Mouse (Mus musculus) G1E-ER4 (cell line): Measurements from ENCODE around the gene Asb18. TPM values are rescaled to one million over a fixed set of nuclear protein-coding genes. Genes with fewer than 3 reads are reported as not detected.

ENCODE experiments used
- GATA1 ChIP-seq: IDR thresholded peaks from one replicate; pipeline ENCODE4 v1.8.0; 2012; ENCODE audit warnings: low read length, inconsistent platforms
- polyA plus RNA-seq: library from polyadenylated mRNA; stranded (reverse); fragments of >175 nt; gene quantifications from 2 replicates; pipeline ENCODE4 v1.2.3, GENCODE M21; 2012

Gene Asb18
- polyA plus RNA-seq, 1 experiment: not detected

DNA sequence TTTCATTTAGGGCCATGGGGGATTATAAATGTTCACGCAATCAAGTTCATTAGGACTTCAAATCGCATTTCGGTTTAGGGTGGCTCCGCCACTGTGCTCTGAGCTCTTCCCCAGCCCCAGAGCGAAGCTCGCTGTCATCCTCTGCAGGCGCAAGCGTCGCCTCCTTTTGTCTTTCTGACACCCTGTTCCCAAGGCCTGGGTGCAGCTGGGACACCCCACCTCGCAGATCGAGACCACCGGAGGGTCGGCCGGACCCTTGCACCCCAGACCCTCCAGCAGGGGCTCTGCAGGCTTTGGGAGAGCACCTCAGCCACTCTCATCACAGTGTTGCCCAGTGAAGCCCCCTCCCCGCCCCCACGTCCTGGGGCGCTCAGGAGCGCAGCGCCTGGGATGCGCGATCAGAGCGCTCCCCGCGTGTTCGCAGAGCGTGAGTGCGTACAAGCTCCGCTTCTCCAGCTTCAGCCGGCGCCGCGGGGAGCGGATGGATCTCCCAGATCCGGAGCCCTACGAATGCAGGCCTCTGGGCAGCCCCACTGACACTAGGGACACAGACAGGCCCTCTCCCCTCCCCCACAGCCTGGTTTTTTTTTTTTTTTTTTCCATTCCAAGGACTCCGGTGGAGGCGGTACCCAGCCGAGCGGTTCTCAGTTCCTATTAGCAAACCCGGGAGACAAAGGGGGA lies 72.6 kb downstream of the Asb18 start:
- no peak for TF ChIP-seq GATA1

DNA sequence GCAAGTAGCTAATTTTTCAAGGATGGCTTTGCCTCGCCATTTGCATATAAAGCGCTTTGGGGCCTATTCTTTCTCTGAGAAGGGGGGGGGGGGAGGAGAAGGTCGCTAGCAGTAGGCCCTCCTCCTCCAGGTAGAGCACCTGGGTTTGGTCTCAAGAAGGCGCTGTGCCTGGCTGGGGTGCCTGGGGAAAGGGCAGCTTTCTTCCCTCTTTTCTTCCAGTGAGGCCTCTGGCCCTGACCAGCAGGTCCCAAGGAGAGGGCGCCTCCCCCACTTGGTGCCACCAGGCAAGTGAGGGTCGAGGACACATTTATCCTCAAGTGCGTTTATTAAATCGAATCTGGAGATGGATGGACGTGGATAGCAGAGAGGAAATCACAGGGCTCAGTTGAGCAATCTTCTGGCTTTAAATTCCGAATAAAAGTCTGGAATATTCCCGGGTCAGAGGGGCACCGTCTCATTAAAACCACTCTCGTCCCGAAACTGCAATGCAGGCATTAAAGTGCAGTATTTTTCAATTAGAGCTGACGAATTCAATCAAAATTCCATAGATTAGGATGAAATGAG lies 73.4 kb downstream of the Asb18 start:
- TF ChIP-seq GATA1: no peak

DNA sequence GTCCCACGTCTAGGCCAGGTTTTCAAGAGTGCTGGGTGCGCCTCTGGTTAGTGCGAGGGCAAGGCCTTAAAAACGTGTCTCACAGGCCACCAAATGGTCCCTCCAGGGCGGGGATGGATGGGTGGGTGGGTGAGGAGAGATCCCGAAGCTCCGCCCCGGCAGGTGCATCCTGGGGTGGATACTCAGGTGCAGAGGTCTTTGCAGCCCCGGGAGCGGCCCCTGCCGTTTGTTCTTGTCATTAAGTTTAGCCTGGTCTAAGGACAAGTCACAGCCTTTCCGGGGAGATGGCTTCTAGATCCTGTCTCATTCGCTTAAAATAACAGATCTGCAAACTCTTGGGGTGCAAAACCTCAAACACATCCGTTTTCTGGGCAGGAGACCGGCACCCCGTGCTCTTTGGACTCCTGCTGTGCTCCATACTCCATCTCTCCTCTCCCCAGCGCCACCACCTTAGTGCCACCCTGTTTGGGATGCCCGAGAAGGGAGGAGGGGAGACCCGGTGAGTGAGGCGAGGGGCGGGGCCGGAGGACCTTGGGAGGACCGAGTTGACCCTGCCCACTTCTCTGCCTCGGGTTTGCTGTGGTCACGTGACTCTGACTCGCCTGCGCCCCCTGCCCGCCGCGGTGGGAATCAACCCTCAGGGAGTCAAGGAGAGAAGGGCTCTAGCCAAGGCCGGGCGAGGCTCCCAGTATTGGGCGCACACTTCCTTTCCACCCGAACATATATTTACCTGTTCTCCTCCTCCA lies 74.3 kb downstream of the Asb18 start:
- no peak for TF ChIP-seq GATA1

DNA sequence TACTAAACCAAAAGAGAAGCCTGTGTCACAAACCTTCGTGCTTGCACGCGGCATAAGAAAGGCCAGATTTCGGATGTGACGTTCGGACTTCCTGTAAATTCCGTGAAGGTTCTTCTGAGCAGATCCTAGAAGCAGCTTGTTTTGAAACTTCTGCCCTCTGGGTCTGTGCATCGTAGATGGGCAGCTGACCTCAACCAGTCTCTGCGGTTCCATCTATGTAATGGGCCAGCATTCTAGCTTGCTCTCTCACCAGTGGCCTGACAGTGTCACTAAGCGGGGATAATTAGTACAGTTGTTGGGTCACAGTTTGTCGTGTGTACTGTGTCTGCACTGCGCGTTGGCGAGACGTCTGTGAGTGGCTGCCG lies 74.9 kb downstream of the Asb18 start:
- no peak for TF ChIP-seq GATA1

DNA sequence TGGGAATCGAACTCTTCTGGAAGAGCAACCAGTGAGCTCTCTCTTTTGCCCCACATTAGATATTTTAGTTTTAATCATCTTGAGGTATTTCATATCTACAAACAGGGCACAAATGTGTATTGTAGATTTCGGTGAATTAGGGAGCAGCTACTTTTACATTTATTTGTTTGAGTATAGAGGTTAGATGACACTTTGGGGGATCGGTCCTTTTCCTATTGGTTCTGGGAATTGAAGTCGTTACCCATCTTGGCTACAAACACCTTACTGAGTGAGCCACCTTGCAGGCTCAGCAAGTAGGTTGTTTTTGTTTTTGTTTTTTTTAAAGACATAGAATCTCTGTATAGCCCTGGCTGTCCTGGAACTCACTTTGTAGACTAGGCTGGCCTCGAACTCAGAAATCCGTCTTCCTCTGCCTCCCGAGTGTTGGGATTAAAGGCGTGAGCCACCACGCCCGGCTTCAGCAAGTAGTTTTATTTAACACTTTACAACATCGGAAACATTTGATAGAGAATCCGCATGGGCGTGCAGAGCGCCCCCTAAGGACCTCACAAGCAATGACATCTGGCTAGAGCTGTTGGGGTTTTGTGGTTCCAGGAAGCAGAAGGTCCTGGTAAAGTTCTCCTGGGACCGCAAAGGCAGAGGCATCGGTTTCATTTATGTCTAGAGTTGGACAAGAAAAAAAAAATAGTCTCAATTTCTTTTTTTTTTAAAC lies 75.4 kb downstream of the Asb18 start:
- no peak for TF ChIP-seq GATA1

DNA sequence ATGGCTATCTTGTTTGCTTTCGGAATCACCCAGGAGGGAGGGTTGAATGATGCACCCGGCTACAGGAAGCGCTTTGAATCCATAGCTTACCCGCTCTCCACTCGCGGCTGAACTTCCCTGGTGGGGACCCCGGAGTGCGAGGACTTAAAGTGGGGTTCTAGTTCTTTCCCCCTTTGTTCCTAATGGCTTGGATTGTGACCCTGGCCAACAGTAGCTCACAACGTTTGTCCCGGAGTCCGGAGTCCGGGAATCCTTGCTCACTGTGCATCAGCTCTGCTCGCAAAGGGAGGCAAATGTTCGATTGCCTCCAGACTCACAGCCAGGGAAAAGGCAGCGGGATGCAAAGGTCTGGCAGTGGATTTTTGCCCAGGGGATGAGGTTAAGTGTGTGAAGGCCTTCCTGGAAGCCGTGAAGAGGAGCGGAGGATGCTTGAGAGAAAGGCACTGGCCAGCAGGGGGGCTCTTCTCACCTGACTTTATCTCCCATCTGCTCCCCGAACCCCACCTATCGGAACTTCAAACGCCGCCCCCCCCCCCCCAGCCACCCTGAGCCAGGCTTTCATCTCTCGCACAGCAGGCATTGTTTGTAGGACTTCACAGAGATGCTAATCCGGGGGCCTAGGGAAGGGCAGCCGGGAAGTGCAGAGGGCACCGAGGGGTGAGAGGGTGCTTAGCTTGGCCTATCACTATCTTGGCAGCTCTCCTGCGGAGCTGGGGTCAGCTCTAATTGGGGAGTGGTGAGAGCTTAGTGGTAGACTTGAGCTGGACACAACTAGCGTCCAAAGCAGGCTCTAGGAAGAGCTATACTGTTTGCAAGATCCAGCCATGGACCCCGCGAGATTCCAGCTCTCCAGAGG lies 78.7 kb downstream of the Asb18 start:
- TF ChIP-seq GATA1: no peak

DNA sequence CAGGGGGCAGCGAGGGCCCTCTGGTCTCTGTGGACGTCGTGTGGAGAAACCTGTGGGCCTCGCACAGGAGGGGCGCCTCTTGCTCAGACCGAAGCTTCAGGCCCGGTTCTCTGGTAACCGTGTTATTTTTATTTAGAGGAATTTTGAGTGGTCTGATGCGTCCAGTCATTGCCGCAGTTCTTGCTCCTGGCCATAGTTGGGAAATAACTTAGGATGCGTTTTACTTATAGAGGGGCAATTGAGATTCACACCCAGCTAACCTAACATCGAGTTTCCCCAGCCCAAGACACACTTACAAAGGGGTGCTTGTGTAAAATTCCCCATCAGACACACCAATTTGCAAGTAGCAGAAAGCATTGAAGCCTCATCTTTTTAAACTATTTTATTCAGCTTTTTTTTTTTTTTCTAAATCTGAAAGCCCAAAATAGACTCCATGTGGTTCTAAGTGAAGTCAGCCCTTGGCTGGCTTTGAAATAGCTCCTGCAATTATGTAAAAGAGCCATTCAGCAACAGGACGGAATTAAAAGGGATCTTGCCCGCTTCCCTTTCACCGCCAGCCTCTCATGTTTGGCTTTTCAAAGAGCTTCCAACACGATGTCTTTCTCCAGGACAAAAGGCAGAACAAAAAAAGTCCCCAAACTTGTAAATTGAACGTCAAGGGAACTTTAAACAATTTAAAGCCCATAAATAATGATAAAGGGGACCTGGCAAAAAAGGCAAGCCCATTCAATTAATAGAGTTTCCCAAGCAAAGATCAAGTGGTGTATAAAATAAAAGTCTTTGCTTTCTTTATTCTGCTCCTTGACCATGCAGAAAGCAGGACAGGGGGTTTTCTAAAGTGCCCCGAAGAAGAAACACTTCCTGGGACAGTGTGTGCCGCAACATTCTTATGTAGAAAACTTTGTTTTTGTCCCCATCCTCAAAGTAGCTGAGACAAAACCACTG lies 79.9 kb downstream of the Asb18 start:
- TF ChIP-seq GATA1: no peak

DNA sequence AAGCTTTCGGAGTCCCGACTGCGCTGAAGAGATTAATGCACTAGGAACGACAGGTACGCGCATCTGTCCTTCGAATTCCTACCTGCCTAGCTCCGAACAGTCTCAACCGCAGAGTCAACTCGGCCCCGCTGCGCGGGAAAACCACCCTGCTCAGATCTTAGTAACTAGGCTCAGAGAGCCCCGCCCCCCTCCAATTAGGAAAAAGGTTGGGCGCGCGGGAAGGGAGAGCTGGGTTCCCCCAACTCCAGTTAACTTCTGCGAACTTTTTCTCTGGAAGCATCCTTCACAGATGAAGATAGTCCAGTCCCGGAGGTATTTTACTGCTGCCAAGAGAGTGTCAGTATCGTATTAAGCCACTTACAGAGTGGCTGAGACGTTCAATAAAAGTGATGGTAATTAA lies 80.7 kb downstream of the Asb18 start:
- no peak for TF ChIP-seq GATA1

DNA sequence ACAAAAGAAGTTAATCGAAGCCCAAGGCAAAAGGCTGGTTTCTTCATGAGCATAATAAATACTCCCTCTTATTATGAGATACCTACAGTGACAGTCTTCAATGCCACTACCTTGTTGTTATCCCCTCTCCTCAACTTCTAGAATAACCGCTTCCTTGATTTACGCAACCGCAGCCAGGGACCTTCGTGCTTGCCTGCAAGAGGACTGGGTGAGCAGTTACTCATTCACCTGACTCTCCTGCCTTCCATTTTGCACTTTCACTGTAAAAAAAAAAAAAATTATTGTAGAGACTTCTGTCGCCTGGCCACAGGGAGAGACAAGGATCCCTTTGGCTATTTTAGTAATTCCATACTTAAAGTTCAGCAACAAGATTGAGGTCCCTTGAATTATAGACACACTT lies 81.4 kb downstream of the Asb18 start:
- no peak for TF ChIP-seq GATA1

DNA sequence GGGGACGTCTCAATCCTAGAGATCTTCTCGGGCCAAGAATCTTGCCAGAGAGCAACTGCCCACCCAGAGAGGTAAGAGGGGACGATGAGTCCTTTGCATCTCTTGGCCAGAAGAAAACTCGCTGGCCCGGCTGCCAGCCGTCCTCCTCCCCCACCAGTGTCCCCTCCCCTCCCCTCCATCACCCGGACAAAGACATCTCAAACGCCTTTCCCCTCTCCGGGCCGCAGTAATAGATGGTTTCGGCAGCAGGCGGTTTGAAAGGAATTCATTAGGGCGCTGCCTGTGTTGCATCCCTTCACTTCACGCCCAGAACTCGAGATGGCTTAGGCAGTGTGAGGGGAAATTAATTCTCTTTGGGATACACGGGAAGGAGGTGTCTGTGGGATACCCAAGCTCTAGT lies 81.8 kb downstream of the Asb18 start:
- TF ChIP-seq GATA1: no peak

DNA sequence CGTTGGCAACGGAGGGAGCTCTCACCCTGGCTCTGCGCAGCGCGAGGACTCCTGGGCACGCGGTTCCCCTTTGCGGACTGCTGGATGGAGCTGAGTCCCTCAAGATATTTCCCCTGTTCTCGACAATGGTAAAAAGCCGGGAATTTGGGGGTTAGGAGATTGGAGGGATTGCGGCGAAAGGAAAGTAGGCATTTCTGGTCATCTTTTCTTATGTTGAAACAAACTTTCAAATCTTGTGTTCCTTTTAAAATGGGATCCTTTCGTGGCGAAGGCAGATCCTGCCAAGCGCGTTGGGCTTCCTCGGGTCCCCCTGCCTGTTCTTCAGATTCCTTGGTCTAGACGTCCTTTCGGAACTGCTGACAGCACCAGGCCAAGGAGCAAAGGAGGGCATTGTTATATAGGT lies 82.4 kb downstream of the Asb18 start:
- TF ChIP-seq GATA1: no peak

DNA sequence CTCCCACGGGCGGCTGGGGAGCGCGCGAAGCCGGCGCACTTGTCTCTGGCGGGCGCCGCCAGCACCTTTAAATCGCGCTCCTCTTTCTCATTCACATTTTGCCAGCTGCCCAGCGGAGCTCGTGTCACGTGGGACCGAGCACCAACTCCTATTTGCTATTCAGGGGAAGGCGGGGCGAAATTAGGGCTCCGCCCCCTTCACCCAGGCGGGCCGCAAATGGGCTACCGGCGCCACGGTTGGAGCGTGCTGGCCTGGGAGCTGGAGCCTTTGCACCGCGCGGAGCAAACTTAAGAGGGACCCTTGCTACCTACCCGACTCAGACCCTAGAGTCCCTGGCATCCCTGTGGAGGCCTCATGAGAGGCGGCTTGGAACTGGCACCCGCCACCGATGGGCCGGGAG lies 83.3 kb downstream of the Asb18 start, which contains the start of gene Gbx2:
Gene Gbx2 (minus strand): TSS at position 60 of the 400 bp plus-strand sequence.
- TF ChIP-seq GATA1: no peak

DNA sequence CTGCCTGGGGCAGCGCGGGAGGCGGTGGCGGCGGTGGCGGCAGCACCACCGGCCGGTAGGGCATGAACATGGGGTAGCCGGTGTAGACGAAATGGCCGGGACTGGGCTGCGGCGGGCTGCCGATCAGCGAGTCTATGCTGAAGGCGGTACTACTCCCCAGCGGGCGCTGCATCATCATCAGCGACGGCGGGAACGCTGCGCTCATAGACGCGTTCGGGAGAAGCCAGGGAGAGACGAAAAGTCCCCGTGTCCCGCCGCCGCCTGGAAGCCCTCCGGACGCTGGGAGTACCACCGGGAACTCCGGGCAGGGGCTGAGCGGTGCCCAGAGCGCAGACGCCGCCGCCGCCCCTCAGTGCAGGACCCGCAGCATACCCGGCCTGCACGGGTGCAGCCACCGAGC lies 83.9 kb downstream of the Asb18 start:
- no peak for TF ChIP-seq GATA1
